Mouse (Mus musculus): Measurements from ENCODE around the gene Adgrl3. TPM values are rescaled to one million over a fixed set of nuclear protein-coding genes. Genes with fewer than 3 reads are reported as not detected.
A peak's percentile ranks its signal among the peaks of the same experiment; 100 is the strongest.

Adgrl3 gene
- total and polyA plus RNA-seq, 3 experiments, result 0.90 to 3.5 (median 3.4) TPM

DNA sequence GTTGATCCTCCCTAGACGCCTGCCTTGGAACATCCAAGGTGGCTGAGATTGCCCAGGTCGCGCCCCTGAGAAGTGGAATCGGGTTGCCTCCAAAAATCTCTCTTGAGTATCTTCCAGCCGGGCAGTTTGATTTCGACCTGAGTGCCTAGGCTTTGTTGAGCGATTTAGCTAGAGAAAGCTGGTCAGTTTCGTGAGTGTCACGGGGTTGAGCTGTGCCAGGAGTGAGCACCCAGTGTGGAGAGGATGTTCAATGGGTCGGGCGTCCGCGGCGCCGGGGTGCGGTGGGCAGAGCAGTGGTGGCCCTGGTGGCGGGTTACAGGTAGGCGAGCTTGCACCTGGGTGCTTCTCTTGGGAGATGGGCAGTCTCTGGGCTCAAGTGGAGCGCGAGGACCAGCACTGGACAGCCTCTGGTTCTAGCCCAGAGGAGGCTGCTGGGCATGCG is 1.9 kb downstream of the Adgrl3 start:
- no peak for TF ChIP-seq CTCF (IDR thresholded peaks at IDR 0.05)
- no peak for TF ChIP-seq POLR2A (IDR thresholded peaks at IDR 0.05; ENCODE audit: insufficient read depth, low read depth, low read length)
- no peak for TF ChIP-seq EP300 (IDR thresholded peaks at IDR 0.05; ENCODE audit: insufficient read depth, low read depth, low read length)
- DNase-seq, result no peak
- intact Hi-C loops (cut with DNase I), result no loop called here
- Histone ChIP-seq H3K27me3 (ENCODE audit: control insufficient read depth, insufficient read depth, low read length) (peaks cover 15% of the 10 kb centered on the region), H3K79me2 (replicated peaks; ENCODE audit: control insufficient read depth, insufficient read depth, low read length) (no peaks in the 10 kb centered on the region), H3K4me1 (ENCODE audit: control insufficient read depth, insufficient read depth, low read length) (peaks cover 2% of the 10 kb centered on the region; the same call in 1 of the 2 replicates), H3K9ac (ENCODE audit: low read depth, low read length) (peak overlapping the region; percentile 5; the same call in 1 of the 2 replicates), H3K36me3 (ENCODE audit: control insufficient read depth, insufficient read depth, low read length) (no peaks in the 10 kb centered on the region), H3K27ac (no peak overlapping the region), H3K4me3 (peak overlapping the region; percentile 53)
- 3% methylated on average over 21 of the region's 21 CpGs for WGBS

DNA sequence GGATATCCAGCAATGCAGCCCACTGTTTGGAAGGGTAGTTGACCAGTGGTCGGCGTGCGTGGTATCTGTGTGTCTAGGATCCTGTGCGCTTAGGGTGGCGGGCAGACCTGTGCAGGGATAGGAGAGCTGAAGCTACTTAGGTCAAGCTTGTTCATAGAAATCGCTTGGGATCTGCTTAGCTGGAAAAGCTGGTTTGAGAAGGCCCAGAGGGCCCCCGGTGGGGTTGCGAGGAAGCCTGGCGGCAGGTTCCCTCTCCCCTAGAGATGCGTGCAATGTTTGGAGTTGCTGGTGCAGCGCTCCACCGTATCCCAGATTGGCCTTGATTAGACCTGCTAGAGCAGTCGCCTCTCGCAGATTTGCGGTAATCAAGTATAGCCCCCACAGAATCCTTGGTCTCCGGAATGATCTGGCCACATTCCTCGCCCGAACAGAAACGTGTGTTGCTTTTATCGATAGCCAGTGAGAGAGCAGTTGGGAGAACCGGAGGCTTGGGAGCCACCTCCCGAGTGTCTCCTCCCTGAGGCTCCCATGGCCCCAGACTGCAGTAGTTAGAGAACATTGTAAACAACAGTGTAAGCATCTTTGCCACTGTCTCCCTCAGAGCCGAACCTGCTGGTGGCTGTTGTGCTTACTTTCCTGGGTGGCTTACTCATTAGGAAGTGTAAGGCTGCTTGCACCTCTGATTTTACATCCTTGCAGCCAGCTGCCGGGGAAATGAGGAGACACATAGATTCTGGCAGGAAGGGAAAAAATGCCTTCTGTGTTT is 2.6 kb downstream of the Adgrl3 start:
- no peaks in the 10 kb centered on the region for H3K79me2 ChIP-seq (replicated peaks; ENCODE audit: control insufficient read depth, insufficient read depth, low read length)
- DNase-seq, result peak; percentile 11 to 41
- WGBS, result 3% methylated on average over 24 of the region's 24 CpGs
- intact Hi-C loops (cut with DNase I), result no loop called here
- peak overlapping the region; percentile 35; the same call in 1 of the 2 replicates for H3K9ac ChIP-seq (ENCODE audit: low read depth, low read length)
- peaks cover 15% of the 10 kb centered on the region for H3K27me3 ChIP-seq (ENCODE audit: control insufficient read depth, insufficient read depth, low read length)
- TF ChIP-seq EP300 (IDR thresholded peaks at IDR 0.05; ENCODE audit: insufficient read depth, low read depth, low read length), result no peak
- peaks cover 2% of the 10 kb centered on the region; the same call in 1 of the 2 replicates for H3K4me1 ChIP-seq (ENCODE audit: control insufficient read depth, insufficient read depth, low read length)
- H3K27ac ChIP-seq, result no peak overlapping the region
- peak overlapping the region; percentile 53 for H3K4me3 ChIP-seq
- H3K36me3 ChIP-seq (ENCODE audit: control insufficient read depth, insufficient read depth, low read length), result no peaks in the 10 kb centered on the region

DNA sequence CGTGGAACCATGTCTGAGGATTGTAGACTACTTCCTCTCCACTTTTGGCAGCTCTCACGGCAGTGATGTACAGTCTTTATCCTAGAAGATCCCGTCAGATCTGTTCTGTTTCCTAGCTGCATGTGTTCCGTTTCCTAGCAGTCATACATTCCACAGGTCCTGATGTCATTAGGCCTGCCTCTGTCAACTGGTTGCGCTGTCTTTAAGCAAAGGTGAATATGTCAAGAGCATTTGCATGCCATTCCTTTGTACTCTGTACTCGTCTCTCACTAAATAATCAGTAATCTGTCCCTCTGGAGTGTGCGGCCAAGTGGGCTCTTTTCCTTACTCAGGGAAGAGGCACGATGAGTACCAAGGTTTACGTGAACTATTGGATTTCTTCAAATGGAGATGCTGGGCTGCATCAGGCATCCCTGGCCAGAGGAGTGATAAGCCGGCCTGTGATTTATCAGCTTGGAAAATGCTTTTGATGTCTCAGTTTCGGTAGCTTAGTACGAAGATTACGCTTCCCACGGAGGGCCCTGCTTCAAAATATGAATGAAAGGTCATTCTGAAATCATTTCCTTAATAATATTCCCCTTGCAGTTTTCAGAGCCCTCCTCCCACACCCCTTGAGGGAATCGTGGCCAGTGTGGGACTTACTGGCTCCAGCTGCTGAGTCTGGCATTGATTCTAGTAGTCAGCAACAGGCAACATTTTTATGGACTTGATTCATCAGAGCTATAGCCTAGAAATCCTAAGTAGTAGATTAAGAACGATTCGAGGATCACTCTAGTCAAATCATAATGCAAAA is 4.2 kb downstream of the Adgrl3 start:
- TF ChIP-seq CTCF (IDR thresholded peaks at IDR 0.05), result no peak
- no peak for TF ChIP-seq EP300 (IDR thresholded peaks at IDR 0.05; ENCODE audit: insufficient read depth, low read depth, low read length)
- no peak for TF ChIP-seq POLR2A (IDR thresholded peaks at IDR 0.05; ENCODE audit: insufficient read depth, low read depth, low read length)
- Histone ChIP-seq H3K9ac (ENCODE audit: low read depth, low read length) (no peak overlapping the region), H3K79me2 (replicated peaks; ENCODE audit: control insufficient read depth, insufficient read depth, low read length) (no peaks in the 10 kb centered on the region), H3K4me3 (no peak overlapping the region), H3K27me3 (ENCODE audit: control insufficient read depth, insufficient read depth, low read length) (peaks cover 15% of the 10 kb centered on the region), H3K36me3 (ENCODE audit: control insufficient read depth, insufficient read depth, low read length) (no peaks in the 10 kb centered on the region), H3K27ac (no peak overlapping the region), H3K4me1 (ENCODE audit: control insufficient read depth, insufficient read depth, low read length) (peaks cover 2% of the 10 kb centered on the region; the same call in 1 of the 2 replicates)
- WGBS, result 41% methylated on average over 17 of the region's 17 CpGs
- peak; percentile 30 to 35 for DNase-seq
- intact Hi-C loops (cut with DNase I), result no loop called here

DNA sequence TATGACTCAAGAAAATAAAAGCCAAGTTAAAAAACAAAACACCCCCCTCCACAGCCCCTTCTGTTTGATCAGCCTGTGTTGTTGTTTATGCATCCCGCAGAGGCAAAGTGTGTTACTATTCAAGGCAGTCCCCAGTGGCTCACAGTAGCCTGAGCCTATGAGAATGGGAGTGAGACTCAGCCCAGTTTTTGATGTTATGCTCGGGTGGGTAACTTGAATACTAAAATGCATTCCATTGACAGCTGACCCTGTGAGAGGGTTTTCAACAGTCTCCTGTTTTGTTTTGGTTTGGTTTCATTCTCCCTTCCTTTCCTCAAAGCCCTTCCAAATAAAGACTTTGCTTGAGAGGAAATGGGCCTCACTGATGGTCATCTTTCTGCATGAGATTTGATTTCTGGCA is 8.9 kb downstream of the Adgrl3 start:
- 45% methylated on average over 2 of the region's 2 CpGs for WGBS
- Histone ChIP-seq H3K79me2 (replicated peaks; ENCODE audit: control insufficient read depth, insufficient read depth, low read length) (no peaks in the 10 kb centered on the region), H3K4me1 (ENCODE audit: control insufficient read depth, insufficient read depth, low read length) (no peaks in the 10 kb centered on the region), H3K27me3 (ENCODE audit: control insufficient read depth, insufficient read depth, low read length) (peaks cover 1% of the 10 kb centered on the region), H3K4me3 (no peak overlapping the region), H3K9ac (ENCODE audit: low read depth, low read length) (no peak overlapping the region), H3K27ac (no peak overlapping the region), H3K36me3 (ENCODE audit: control insufficient read depth, insufficient read depth, low read length) (no peaks in the 10 kb centered on the region)
- no peak for DNase-seq
- no peak for TF ChIP-seq CTCF (IDR thresholded peaks at IDR 0.05)
- no peak for TF ChIP-seq EP300 (IDR thresholded peaks at IDR 0.05; ENCODE audit: insufficient read depth, low read depth, low read length)
- TF ChIP-seq POLR2A (IDR thresholded peaks at IDR 0.05; ENCODE audit: insufficient read depth, low read depth, low read length), result no peak
- intact Hi-C loops (cut with DNase I), result no loop called here

DNA sequence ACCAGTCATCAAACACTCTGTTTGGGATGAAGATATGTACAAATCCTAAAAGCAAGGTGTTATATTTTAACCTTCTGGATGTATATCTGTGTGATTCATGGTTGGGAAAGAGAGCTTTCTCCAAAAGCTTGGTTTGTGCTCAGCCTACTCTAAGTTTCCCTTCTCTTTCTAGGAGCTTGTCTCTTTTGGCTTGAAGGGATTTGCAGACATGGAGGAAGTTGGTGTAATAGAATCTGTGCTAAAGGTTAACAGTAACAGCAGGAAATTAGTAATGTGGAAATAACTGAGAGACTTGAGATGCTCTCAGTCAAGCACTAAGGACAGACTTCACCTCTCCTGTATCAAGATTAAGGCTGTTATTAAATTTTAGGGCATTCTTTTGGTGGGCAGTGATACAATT is 17.2 kb downstream of the Adgrl3 start:
- Histone ChIP-seq H3K9ac (ENCODE audit: low read depth, low read length) (no peak overlapping the region), H3K79me2 (replicated peaks; ENCODE audit: control insufficient read depth, insufficient read depth, low read length) (no peaks in the 10 kb centered on the region), H3K36me3 (ENCODE audit: control insufficient read depth, insufficient read depth, low read length) (no peaks in the 10 kb centered on the region), H3K4me3 (no peak overlapping the region), H3K4me1 (ENCODE audit: control insufficient read depth, insufficient read depth, low read length) (no peaks in the 10 kb centered on the region), H3K27ac (no peak overlapping the region), H3K27me3 (ENCODE audit: control insufficient read depth, insufficient read depth, low read length) (no peaks in the 10 kb centered on the region)
- intact Hi-C loops (cut with DNase I), result no loop called here
- TF ChIP-seq EP300 (IDR thresholded peaks at IDR 0.05; ENCODE audit: insufficient read depth, low read depth, low read length) (no peak), POLR2A (IDR thresholded peaks at IDR 0.05; ENCODE audit: insufficient read depth, low read depth, low read length) (no peak), CTCF (IDR thresholded peaks at IDR 0.05) (no peak)
- DNase-seq, result no peak

DNA sequence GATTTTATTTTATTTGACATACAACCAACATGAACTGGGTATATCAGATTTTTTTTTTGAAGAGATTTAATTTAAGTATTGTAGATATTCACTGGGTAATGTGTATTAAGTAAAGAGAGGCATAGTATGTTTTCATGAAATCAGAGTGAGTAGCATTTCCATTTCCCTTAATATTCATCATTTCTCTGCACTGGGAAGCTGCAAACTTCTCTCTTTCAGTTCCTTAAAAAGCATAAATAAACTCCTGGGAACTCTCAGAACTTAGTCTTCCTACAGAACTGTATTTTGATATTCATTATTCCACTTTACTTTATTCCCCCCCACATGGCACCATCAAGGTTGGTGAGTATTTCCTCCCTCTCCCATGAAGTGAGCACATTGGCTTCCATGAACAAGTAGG is 23.9 kb downstream of the Adgrl3 start:
- DNase-seq, result no peak
- H3K36me3 ChIP-seq (ENCODE audit: control insufficient read depth, insufficient read depth, low read length), result no peaks in the 10 kb centered on the region
- no peak overlapping the region for H3K9ac ChIP-seq (ENCODE audit: low read depth, low read length)
- H3K27me3 ChIP-seq (ENCODE audit: control insufficient read depth, insufficient read depth, low read length), result no peaks in the 10 kb centered on the region
- no peak overlapping the region for H3K4me3 ChIP-seq
- no peak for TF ChIP-seq POLR2A (IDR thresholded peaks at IDR 0.05; ENCODE audit: insufficient read depth, low read depth, low read length)
- TF ChIP-seq CTCF (IDR thresholded peaks at IDR 0.05), result no peak
- TF ChIP-seq EP300 (IDR thresholded peaks at IDR 0.05; ENCODE audit: insufficient read depth, low read depth, low read length), result no peak
- H3K27ac ChIP-seq, result no peak overlapping the region
- intact Hi-C loops (cut with DNase I), result no loop called here
- H3K79me2 ChIP-seq (replicated peaks; ENCODE audit: control insufficient read depth, insufficient read depth, low read length), result no peaks in the 10 kb centered on the region
- no peaks in the 10 kb centered on the region for H3K4me1 ChIP-seq (ENCODE audit: control insufficient read depth, insufficient read depth, low read length)

All from heart, adult 2 months (tissue).